Mouse (Mus musculus): ENCODE data around the gene Qars. TPM values are rescaled to one million over a fixed set of nuclear protein-coding genes. Genes with fewer than 3 reads are reported as not detected.

Qars gene
- polyA plus RNA-seq, 1 experiment: 170 TPM

DNA sequence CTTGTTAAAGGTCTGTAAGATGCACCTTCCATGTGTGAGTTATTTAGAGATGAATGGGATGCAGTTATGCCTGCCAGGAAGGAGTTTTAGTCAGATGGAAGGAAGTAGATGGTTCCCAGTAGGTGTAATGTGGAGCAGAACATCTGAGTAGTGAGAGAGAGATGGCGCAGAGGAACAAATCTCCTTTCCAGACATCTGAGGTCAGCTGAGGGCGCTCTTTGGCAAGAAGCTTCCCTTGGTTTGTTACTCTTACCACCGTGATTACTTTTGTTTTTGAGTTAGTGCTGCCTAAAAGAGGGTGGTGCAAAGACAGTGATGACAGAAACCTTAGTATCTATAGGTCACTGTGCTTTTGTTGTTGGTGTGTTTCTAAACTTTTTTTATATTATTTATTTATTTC is 17.9 kb downstream of the Qars start:
- peaks cover 17% of the 10 kb centered on the region for H3K36me3 ChIP-seq (ENCODE audit: control insufficient read depth, insufficient read depth, low read length)
- WGBS: 63% methylated on average over 3 of the region's 3 CpGs
- TF ChIP-seq CTCF (IDR thresholded peaks at IDR 0.05; ENCODE audit: extremely low read depth, insufficient read depth, insufficient read length, insufficient replicate concordance) (no peak), POLR2A (IDR thresholded peaks at IDR 0.05; ENCODE audit: low read depth, low read length) (no peak)

DNA sequence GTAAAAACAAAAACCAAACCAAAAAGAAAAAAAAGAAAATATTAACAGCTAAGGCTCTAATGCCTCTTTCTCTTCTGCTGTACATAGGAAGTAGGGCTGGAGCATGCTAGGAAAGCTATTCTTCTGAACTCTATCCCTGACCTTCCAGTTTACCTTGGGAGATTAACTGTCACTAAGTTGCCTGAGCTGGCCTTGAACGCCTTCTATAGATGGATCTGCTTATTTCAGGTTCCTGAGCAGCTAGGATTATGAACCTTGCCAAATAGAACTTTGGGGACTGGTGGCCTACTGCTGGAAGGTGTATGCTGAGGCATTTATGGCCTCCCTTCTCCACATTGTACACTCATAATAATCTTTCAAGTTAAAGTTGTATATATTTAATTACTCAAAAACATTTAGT is 23.4 kb downstream of the Qars start:
- H3K4me1 ChIP-seq (ENCODE audit: control insufficient read depth, insufficient read depth, insufficient read length): no peaks in the 10 kb centered on the region
- no peak overlapping the region for H3K4me3 ChIP-seq (ENCODE audit: extremely low read depth, insufficient read depth, insufficient read length)
- no peak overlapping the region for H3K27ac ChIP-seq (ENCODE audit: insufficient read depth, low read length)
- no peaks in the 10 kb centered on the region for H3K27me3 ChIP-seq (ENCODE audit: control insufficient read depth, insufficient read depth, low read length)
- H3K36me3 ChIP-seq (ENCODE audit: control insufficient read depth, insufficient read depth, low read length): peaks cover 37% of the 10 kb centered on the region
- DNase-seq (ENCODE audit: low read depth in 1 of 2, low spot score in 2 of 2): no peak
- WGBS: 97% methylated on average over 1 of the region's 1 CpGs
- TF ChIP-seq POLR2A (IDR thresholded peaks at IDR 0.05; ENCODE audit: low read depth, low read length) (no peak), CTCF (IDR thresholded peaks at IDR 0.05; ENCODE audit: extremely low read depth, insufficient read depth, insufficient read length, insufficient replicate concordance) (no peak)

More for the DNA sequence above, 17.9 kb downstream of the Qars start:
- no peak overlapping the region for H3K27ac ChIP-seq (ENCODE audit: insufficient read depth, low read length)
- H3K4me3 ChIP-seq (ENCODE audit: extremely low read depth, insufficient read depth, insufficient read length): no peak overlapping the region
- DNase-seq (ENCODE audit: low read depth in 1 of 2, low spot score in 2 of 2): no peak
- no peaks in the 10 kb centered on the region for H3K27me3 ChIP-seq (ENCODE audit: control insufficient read depth, insufficient read depth, low read length)
- H3K4me1 ChIP-seq (ENCODE audit: control insufficient read depth, insufficient read depth, insufficient read length): peaks cover 2% of the 10 kb centered on the region; the same call in 1 of the 2 replicates

- H3K27me3 ChIP-seq (ENCODE audit: control insufficient read depth, insufficient read depth, low read length): no peaks in the 10 kb centered on the region
- WGBS: 94% methylated on average over 1 of the region's 1 CpGs
- no peaks in the 10 kb centered on the region for H3K4me1 ChIP-seq (ENCODE audit: control insufficient read depth, insufficient read depth, insufficient read length)
- no peak overlapping the region for H3K4me3 ChIP-seq (ENCODE audit: extremely low read depth, insufficient read depth, insufficient read length)
- H3K36me3 ChIP-seq (ENCODE audit: control insufficient read depth, insufficient read depth, low read length): peaks cover 37% of the 10 kb centered on the region
- TF ChIP-seq CTCF (IDR thresholded peaks at IDR 0.05; ENCODE audit: extremely low read depth, insufficient read depth, insufficient read length, insufficient replicate concordance) (no peak), POLR2A (IDR thresholded peaks at IDR 0.05; ENCODE audit: low read depth, low read length) (no peak)
- no peak for DNase-seq (ENCODE audit: low read depth in 1 of 2, low spot score in 2 of 2)
- no peak overlapping the region for H3K27ac ChIP-seq (ENCODE audit: insufficient read depth, low read length)
Observed at GRCm38 (mm10) chr9:108531496-108531895, 24.0 kb downstream of the Qars start.

GRCm38 (mm10) chr9:108540846-108541245 is 33.3 kb downstream of the Qars start:
- Histone ChIP-seq H3K27ac (ENCODE audit: insufficient read depth, low read length) (no peak overlapping the region), H3K4me3 (ENCODE audit: extremely low read depth, insufficient read depth, insufficient read length) (no peak overlapping the region), H3K27me3 (ENCODE audit: control insufficient read depth, insufficient read depth, low read length) (no peaks in the 10 kb centered on the region), H3K36me3 (ENCODE audit: control insufficient read depth, insufficient read depth, low read length) (peaks cover 37% of the 10 kb centered on the region), H3K4me1 (ENCODE audit: control insufficient read depth, insufficient read depth, insufficient read length) (no peaks in the 10 kb centered on the region; the same call in 1 of the 2 replicates)
- DNase-seq (ENCODE audit: low read depth in 1 of 2, low spot score in 2 of 2): no peak
- no peak for TF ChIP-seq CTCF (IDR thresholded peaks at IDR 0.05; ENCODE audit: extremely low read depth, insufficient read depth, insufficient read length, insufficient replicate concordance)
- TF ChIP-seq POLR2A (IDR thresholded peaks at IDR 0.05; ENCODE audit: low read depth, low read length): no peak

- 97% methylated on average over 3 of the region's 3 CpGs for WGBS
- no peaks in the 10 kb centered on the region for H3K4me1 ChIP-seq (ENCODE audit: control insufficient read depth, insufficient read depth, insufficient read length)
- H3K4me3 ChIP-seq (ENCODE audit: extremely low read depth, insufficient read depth, insufficient read length): no peak overlapping the region
- TF ChIP-seq POLR2A (IDR thresholded peaks at IDR 0.05; ENCODE audit: low read depth, low read length): no peak
- no peak for TF ChIP-seq CTCF (IDR thresholded peaks at IDR 0.05; ENCODE audit: extremely low read depth, insufficient read depth, insufficient read length, insufficient replicate concordance)
- H3K36me3 ChIP-seq (ENCODE audit: control insufficient read depth, insufficient read depth, low read length): peaks cover 48% of the 10 kb centered on the region
- H3K27me3 ChIP-seq (ENCODE audit: control insufficient read depth, insufficient read depth, low read length): no peaks in the 10 kb centered on the region
- no peak for DNase-seq (ENCODE audit: low read depth in 1 of 2, low spot score in 2 of 2)
- H3K27ac ChIP-seq (ENCODE audit: insufficient read depth, low read length): no peak overlapping the region
Observed at GRCm38 (mm10) chr9:108545986-108546385, 38.5 kb downstream of the Qars start.

GRCm38 (mm10) chr9:108546875-108547274 is 39.4 kb downstream of the Qars start:
- H3K27ac ChIP-seq (ENCODE audit: insufficient read depth, low read length): no peak overlapping the region
- WGBS: 84% methylated on average over 1 of the region's 1 CpGs

DNA sequence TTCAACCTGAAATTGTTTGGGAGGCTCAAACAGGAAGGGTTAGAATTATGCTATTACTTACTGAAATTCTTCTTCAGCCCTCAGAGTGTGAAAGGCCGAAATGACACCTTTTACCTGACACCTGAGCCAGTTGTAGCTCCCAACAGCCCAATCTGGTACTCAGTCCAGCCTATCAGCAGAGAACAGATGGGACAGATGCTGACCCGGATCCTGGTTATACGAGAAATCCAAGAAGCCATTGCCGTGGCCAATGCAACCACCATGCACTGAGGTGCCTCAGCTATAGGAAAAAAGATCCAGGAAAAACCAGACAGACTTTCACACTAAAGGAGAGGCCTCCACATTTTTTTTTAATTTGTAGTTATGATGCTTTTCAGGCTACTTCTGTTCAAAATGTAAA is 51.7 kb downstream of the Qars start:
- no peaks in the 10 kb centered on the region; the same call in 1 of the 2 replicates for H3K4me1 ChIP-seq (ENCODE audit: control insufficient read depth, insufficient read depth, insufficient read length)
- H3K27ac ChIP-seq (ENCODE audit: insufficient read depth, low read length): no peak overlapping the region
- 92% methylated on average over 4 of the region's 4 CpGs for WGBS
- no peaks in the 10 kb centered on the region for H3K27me3 ChIP-seq (ENCODE audit: control insufficient read depth, insufficient read depth, low read length)
- no peak overlapping the region for H3K4me3 ChIP-seq (ENCODE audit: extremely low read depth, insufficient read depth, insufficient read length)
- peaks cover 35% of the 10 kb centered on the region for H3K36me3 ChIP-seq (ENCODE audit: control insufficient read depth, insufficient read depth, low read length)
- no peak for DNase-seq (ENCODE audit: low read depth in 1 of 2, low spot score in 2 of 2)
- TF ChIP-seq POLR2A (IDR thresholded peaks at IDR 0.05; ENCODE audit: low read depth, low read length) (no peak), CTCF (IDR thresholded peaks at IDR 0.05; ENCODE audit: extremely low read depth, insufficient read depth, insufficient read length, insufficient replicate concordance) (no peak)

More at GRCm38 (mm10) chr9:108546875-108547274, 39.4 kb downstream of the Qars start:
- Histone ChIP-seq H3K4me3 (ENCODE audit: extremely low read depth, insufficient read depth, insufficient read length) (no peak overlapping the region), H3K36me3 (ENCODE audit: control insufficient read depth, insufficient read depth, low read length) (peaks cover 44% of the 10 kb centered on the region), H3K4me1 (ENCODE audit: control insufficient read depth, insufficient read depth, insufficient read length) (no peaks in the 10 kb centered on the region), H3K27me3 (ENCODE audit: control insufficient read depth, insufficient read depth, low read length) (no peaks in the 10 kb centered on the region)
- TF ChIP-seq POLR2A (IDR thresholded peaks at IDR 0.05; ENCODE audit: low read depth, low read length) (no peak), CTCF (IDR thresholded peaks at IDR 0.05; ENCODE audit: extremely low read depth, insufficient read depth, insufficient read length, insufficient replicate concordance) (no peak)
- no peak for DNase-seq (ENCODE audit: low read depth in 1 of 2, low spot score in 2 of 2)

All from spleen, adult 2 months (tissue).